Mouse (Mus musculus) gastrocnemius, postnatal 36 days (tissue): ENCODE results near the gene Calhm3. TPM values are rescaled to one million over a fixed set of nuclear protein-coding genes. Genes with fewer than 3 reads are reported as not detected.
"Not testable (repeated sequence)": the region's sequence is repeated elsewhere in the genome, so short reads cannot be mapped to it uniquely, and the experiment has no call there.

ENCODE experiments used
- DNase-seq, 2 experiments: peaks; one replicate each; pipeline ENCODE4 v3.0.0; 2022
- intact Hi-C: fragments of 180-260 bp; cut with DNase I; formaldehyde crosslinking; loops from one replicate; pipeline ENCODE4 v1.15.1; 2025
- total RNA-seq, 2 experiments: library from RNA; stranded (reverse); gene quantifications; 2 replicates each; pipeline ENCODE4 v1.2.3; 2021

The Calhm3 gene
- total RNA-seq, 2 experiments from 2014 or later = not detected

DNA sequence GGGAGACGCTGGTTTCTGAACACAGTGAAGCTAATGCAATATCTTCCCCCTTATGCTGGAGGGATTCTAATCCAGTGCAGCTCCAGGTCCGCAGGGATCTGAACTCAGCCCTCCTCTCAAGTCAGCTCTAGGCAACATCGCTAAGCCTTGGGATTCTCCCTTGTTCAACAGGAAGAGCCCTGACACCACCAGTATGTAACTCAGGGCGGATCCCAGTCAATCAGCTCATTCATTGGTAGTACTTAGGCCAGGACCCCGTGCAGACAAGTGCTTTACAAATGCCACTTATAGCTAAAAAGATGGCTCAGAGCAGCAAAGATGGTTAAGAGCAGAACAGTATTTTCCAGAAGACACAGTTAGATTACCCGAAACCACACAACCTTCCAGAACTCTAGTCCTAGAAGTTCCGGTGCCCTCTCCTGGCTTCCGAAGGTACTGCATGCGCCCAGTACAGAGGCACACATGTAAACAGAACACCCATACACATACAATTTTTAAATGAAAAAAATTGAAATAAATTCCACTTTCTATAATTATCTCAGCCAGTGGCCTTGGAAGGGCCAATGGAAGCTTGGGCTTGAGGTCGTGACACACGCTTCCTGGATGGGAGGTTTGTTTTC, 11.3 kb upstream of the Calhm3 start:
- DNase-seq = peak; percentile 81 to 82
- intact Hi-C loops = no loop called here

DNA sequence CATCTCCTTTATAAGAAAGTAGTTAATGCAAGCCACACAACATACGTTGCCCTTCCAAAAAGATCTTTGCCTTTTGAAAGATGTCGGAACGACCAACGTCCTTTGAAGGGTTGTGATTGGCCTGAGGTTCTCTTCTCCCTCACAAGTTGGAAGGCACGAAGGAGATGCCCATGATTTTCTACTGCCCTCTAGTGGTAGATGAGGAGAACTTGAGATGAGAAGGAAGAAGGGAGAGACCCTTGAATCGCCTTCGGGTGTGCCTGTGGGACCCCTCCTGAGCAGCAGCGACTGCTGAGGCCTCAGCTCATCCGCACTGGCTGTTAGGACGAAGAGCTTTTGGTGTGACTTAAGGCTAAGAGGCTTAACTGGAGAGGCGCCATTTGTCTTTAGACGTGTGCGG, 10.7 kb upstream of the Calhm3 start:
- no peak for DNase-seq
- intact Hi-C loops = no loop called here

DNA sequence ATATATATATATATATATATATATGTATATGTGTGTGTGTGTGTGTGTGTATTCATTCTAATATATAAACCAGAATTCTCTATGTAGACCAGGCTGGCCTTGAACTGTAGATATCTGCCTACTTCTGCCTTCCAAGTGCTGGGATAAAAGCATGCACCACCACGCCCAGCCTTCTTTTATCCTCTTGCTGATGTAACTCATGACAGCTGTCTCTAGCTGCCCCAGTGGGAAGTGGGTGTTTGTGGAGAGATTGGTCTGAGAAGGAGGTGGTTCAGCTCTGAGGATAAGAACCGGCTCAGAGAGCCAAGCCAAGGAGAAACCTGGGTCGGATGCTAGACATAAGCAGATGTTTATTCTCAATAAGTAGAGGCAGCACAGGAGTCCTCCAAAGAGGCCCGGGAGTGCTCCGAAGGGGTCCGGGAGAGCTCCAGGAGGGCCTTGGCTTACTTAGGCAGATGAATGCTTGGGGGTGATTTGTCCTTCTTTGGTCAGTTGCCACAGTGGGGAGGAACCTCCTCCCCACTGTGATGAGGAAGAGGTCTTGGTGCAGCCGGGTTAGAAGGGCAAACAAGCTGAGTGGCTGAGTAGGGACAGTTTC, 10.2 kb upstream of the Calhm3 start:
- intact Hi-C loops = no loop called here
- no peak for DNase-seq

DNA sequence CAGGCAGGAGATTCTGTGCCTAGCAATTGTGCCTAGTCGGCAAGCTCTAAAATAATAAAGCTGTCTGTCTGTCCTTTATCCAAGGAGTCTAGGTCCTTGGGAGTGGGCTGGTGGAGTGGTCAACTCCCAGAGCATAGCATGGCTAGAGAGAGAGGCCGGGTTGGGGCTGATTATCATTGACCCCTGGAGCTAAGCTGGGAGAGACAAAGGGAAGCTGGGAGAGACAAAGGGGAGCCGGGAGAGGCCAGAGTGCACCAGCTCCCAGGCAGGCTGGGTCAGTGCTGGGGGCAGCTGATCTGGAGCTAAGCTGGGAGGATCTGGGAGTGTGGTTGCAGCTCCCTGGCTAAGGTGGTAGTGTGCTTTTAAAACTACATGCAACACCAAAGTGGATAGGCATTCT, 9.2 kb upstream of the Calhm3 start:
- intact Hi-C loops = loop anchor here (1.0 kb wide), 1 partner anchor 43 kb away; no protein-coding TSS in a partner anchor
- DNase-seq = no peak

DNA sequence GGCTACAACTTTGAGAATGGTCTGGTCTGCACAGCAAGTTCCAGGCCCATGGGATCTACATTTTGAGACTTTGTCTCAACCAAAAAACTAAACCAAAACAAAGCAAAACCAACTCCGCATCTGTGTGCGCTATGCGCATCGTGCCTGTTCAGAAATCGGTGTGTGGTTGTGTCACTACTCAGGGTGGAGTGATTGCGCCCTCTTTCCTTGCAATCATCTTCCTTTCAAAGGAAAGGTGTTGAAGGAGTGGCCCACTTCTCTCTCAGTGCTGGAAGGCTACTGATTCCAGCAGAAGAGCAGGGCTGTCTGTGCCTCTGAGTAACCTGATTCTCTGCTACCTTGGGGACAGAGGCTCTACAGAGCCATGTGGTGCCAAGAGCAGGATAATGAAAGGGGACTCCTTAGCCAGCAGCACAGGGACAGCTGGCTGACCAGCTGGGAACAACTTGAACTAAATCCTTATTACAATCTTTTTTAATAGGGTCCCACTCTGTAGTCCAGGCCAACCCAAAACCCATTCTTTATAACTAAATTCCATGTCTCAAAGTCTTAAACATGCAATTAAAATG, 5.7 kb upstream of the Calhm3 start:
- no peak for DNase-seq
- intact Hi-C loops = no loop called here

DNA sequence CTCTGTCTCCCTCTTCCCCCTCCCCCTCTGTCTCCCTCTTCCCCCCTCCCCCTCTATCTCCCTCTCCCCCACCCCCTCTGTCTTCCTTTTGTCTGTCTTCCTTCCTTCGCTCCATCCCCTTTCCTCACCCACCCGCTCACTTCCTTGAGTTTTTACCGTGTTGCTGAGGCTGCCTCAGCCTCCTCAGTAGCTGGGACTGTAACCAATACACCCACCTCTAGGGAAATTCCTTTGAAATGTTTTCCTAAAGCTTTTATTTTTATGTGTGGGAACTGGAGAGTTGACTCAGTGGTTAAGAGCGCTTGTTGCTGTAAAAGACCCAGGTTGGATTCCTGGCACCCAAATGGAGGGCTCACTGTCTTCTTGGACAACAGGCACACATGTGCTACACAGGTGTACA, 4.1 kb upstream of the Calhm3 start:
- DNase-seq = no peak
- intact Hi-C loops = no loop called here

DNA sequence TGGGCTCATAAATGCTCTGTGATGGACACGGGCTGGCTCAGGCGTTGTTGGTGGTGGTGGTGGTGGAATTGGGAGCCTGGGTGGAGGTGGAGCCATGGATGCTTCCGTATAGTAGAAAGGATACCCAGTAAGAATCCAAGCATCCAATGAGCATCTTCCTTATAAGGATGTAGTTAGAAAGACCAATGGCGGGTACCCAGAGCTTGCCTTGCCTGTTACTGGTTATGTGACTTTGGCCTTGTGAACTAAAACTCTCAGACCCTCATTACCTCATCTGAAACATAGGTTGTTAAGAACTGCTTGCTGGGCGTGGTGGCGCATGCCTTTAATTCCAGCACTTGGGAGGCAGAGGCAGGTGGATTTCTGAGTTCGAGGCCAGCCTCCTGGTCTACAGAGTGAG, 3.8 kb downstream of the Calhm3 start:
- no peak for DNase-seq
- intact Hi-C loops = no loop called here

DNA sequence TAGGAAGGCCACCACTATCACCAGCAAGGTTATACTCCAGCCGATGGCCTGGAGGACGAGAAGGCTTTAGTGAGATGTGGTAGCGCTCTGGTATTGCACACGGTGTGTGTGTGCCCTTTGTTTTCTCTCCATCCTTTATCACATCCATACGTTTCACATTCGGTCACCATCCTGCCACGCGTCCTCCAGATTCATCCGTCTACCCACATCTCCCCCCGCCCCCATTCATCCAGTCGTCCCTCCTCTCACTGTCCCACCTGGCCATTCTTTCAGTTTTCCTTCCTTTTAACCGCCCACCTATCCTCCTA, 5.5 kb downstream of the Calhm3 start:
- no peak for DNase-seq

DNA sequence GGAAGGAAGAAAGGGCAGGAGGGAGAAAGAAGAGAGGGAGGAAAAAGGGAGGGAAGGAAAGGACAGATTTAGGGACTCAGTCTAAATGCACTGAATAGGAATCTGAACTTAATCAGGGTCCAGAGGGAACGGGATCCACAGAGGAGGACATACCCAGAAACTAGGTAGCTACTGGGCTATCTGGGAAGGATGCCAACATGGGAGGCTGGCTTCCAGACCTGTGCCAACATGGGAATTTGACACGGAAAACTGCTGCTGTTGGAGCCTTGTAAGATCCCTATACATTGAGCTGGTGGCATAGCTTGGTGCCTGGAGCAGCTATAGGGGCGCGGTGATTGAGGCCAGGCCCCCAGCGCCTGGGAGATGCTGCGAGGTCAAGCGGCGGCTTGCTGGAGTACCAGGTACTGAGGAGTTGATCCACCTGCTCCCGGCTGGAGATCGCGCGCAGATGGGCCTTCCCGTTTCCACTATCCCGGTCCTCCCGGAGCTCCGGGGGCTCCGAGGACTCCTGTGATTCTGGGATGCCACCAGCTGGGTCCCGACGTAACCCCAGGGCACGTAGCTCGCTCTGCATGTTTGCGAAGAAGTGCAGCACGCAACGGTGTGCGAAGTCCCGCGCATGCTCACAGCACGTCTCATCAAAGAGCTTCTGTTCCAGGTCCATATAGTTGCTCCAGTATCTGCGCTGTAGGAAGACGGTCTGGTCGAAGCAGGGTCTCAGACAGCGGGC, 6.1 kb downstream of the Calhm3 start:
- intact Hi-C loops = no loop called here
- DNase-seq = no peak

More for the DNA sequence above, 5.5 kb downstream of the Calhm3 start:
- intact Hi-C loops = no loop called here

DNA sequence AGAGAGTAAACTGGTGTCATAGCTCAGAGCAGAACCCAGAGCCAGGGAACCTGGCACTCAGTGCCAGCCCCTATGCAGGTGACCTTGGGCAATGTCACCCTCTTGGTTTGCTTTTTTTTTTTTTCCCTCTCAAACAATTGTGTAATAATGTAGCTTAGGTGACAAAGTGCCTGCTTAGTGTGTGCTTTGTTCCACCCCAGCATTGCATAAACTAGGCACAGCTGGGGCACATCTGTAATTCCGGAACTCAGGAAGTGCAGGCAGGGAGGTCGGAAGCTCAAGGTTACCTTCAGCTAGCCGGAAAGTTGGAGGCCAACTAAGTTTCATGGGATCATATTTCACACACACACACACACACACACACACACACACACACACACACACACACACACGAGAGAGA, 7.7 kb downstream of the Calhm3 start:
- no peak for DNase-seq
- intact Hi-C loops = no loop called here

DNA sequence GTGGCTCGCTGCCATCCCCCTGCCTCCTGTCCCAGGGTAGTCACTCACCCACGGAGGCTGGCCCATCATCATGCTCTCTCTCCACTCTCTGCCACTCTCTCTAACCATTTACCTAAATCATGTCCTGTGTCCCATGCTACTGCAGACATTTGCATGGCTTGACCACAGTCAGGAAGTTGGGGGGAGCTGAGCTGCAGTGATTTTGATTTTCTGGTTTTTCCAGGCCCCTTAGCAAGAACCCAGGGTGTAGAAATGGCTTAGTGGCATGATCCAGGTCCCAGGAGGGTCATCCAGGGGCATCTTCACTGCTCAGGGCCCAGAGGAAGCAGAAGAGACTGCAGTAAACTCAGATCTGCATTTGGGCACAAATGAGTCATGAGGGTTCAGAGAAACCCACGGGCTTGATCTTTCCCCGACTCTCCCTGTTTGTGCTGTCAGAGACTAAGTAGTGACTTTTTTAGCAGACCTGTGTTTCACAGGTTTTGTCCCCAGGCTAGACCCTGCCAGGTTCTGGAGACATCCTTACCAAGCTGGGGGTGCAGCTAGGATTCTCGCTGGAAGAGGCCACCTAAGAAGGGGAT, 9.2 kb downstream of the Calhm3 start:
- intact Hi-C loops = no loop called here
- DNase-seq = no peak

DNA sequence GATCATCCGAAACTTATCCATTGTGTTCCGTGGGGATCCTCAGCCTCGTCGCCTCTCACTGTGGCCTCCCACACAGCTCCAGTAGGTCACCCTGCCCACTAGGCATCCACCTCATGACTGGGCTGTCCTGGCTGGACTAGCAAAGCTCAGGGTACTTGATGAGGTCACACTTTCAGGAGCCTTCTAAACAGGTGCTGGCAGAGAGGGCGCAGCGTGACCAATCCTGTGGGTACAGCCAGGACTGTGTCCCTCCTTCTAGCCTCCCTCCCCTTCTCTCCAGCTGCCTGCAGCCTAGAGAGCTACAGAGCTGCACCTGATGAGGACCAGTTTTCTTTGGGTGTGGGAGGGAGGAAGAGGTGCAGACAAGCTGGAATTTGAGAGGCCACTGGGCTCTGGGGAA, 13.4 kb downstream of the Calhm3 start, which contains the start of gene Calhm1:
Calhm1 (minus strand) TSS at position 101 of the 400 bp plus-strand sequence.
- intact Hi-C loops = no loop called here
- DNase-seq = no peak

DNA sequence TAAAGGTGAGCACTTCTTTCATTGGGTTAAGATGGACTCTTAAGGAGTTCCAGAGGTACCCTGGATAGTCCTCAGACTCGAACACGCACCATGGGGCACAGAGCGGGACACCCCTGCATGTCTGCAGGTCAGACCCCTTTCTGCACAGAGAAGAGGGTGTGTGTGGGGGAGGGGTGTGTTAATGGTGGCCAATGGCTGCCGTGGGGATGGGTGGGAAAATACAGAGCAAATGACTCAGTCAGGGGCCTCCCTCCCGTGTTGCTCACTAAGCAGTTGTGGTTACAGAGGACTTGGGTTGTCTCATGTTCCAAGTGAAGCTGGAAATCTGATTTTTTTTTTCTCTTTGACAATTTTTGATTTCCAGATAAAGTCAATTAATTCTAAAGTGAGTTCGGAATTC, 15.1 kb downstream of the Calhm3 start:
- DNase-seq = no peak
- intact Hi-C loops = no loop called here

DNA sequence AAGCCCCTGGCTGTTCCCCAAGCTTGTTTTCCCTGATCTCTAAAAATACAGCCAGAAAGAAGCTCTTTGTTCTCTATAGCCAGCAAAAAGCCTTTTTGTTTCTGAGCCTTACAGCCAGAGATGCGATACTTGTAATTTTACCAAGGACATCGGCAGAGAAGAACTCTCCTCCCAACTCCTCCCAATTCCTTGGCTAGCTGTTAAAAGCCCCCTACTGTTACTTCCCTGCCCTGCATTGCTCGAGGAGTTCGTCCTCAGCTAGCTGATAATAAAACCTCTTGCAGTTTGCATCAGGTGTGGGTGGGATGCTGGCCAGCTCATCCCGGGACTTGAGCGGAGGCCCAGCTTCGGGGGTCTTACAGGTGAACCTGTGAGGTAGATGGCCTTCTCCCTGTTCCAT, 18.0 kb downstream of the Calhm3 start:
- intact Hi-C loops, DNase-seq: not testable (repeated sequence)

DNA sequence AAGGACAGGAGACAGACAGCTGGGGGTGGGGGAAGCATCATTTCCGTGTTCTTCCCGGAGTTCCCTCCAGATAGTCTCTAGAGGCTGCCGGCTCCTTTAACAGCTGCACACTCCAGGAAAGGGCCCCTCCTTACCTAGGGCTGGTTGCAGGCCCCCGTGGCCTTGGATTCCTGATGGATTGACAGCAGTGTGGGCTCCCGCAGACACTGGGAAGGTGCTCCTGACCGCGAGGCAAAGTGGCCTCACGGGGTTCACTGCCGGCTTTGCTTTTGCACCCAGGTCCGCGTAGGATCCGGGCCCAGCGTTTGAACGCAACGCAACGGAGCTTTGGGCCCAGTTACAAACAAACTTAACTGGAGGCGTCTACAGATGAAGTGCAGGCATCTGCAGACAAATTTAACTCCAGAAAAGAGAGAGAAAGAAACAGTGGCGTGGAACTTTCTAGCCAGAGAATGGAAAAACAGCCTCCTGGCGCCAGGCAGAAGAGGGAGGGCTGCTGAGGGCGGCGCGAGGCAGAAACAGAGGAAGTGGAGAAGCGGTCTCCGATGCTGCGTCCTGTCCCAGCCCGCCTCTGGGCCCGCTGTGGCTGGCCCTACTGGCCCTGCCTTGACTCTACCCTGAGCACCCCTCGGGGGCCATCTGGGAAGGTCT, 19.7 kb downstream of the Calhm3 start, which contains the start of gene Calhm2:
Calhm2 (minus strand) TSS at position 524 of the 651 bp plus-strand sequence.
- DNase-seq = peak; percentile 58
- intact Hi-C loops = no loop called here

DNA sequence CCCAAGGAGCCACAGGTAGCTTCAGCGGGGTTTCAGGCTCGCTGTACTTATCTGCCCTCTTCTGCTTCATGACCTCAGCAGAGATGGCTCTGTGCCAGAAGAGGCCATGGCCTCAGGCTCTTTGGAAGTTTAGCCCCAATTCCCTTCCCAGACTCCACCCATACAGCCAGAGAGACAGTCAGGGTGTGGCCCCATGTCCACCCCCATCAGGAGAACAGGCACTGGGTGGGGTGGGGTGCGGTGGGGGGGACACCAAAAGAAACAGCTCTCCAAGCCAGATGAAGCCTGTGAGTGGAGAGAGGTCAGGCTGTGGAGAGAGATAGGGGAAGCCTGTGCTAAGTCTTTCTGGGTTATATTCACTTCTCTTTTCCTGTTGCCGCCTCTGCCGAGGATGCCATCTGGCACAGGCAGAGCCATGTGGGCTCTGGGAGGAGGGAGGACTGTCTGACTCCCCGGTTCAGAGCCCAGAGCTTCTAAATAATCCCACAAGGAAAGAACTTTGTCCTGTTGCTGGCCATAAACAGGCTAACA, 20.4 kb downstream of the Calhm3 start:
- intact Hi-C loops = no loop called here
- DNase-seq = peak; percentile 49 to 58

DNA sequence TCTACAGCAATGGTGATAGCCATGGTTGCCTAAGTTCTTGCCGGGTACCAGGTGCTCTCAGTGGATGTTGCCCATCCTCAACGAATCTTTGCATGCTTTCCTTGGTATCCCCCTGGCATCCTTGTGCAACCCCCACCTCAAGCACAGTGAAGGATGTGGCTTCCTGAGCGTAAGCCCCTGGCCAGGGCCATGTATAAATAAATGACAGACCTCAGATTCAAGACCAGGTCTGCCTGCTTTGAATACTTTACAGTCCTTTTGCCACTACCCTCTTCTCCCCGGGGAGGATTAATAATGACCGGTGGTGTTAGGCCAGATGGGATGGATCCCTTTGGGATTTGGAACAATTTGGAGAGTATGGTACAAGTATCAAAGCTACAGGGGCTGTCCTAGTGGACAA, 21.4 kb downstream of the Calhm3 start:
- DNase-seq = no peak
- intact Hi-C loops = no loop called here

DNA sequence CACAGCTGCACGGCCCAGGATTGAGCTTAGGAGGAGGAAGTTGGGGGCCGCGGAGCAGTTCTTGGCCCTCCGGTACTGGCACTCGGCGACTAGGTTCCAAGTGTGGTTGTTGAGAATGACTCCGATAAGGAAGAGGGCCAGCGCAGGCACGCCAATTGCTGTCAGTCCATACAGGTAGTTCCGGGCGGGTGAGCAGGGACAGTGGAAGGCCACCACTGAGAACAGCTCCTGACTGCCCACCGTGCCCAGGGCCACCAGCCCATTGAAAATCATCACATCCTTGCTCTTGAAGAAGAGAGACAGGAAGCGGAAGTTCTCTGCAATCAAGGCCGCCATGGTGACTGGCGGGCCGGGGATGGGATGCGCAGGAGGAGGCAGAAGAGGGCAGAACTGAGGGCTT, 22.0 kb downstream of the Calhm3 start:
- intact Hi-C loops = no loop called here
- DNase-seq = no peak

DNA sequence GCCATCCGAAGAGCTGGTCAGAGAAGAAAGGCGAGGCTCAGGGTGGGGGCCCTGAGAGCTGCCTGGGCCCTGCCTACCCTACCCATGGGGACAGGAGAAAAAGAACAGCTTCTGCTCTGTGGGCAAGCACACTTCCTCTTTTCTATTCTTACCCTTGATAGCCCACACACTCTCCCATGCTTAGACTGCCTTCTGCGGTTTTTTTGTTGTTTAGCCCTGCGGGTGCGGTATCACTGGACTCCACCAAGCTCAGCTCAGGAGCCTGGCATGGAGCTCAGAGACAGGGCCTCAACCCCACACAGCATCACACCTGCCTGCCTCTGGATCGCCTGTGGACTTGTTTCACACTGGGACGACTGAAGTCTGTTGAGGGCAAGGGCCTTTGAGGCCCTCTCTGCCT, 24.4 kb downstream of the Calhm3 start:
- intact Hi-C loops = no loop called here

DNA sequence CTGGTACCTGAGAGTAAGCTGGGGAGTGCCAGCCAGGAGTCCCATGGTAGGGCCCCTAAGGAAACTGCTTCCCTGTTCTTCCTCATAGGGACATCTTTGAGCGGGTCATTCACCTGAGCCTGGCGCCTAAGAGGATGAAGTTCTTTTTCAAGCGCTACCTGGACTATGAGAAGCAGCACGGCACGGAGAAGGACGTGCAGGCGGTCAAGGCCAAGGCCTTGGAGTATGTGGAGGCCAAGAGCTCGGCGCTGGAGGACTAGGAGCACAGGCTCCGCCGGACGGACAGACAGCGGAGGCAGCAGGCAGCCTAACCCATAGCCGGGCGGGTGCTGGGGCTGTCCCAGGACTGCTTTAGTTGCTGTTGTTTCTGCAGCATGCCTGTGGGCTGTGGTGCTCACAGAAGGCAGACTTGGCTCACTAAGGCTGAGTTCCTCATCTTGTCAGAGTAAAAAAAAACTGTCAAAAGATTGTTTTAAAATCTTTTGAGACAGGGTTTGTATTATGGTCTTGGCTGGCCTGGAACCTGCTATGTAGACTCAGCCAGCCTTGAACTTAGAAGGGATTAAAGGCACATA, 26.9 kb downstream of the Calhm3 start:
- intact Hi-C loops = no loop called here
- no peak for DNase-seq

More for the DNA sequence above, 24.4 kb downstream of the Calhm3 start:
- no peak for DNase-seq
